Mouse (Mus musculus) left cerebral cortex, postnatal 4 days (tissue): ENCODE results near the gene Myo16. TPM values are rescaled to one million over a fixed set of nuclear protein-coding genes. Genes with fewer than 3 reads are reported as not detected.

ENCODE experiments used
- DNase-seq: peaks from one replicate; pipeline ENCODE4 v3.0.0-alpha.2; 2022
- intact Hi-C: fragments of 180-260 bp; cut with DNase I; formaldehyde crosslinking; loops from one replicate; pipeline ENCODE4 v1.15.1; 2025
- total RNA-seq, 2 experiments: library from RNA; stranded (reverse); gene quantifications; 2 replicates each; pipeline ENCODE4 v1.2.3; 2021

The Myo16 gene
- total RNA-seq, 2 experiments from 2014 or later: 117 to 126 TPM

DNA sequence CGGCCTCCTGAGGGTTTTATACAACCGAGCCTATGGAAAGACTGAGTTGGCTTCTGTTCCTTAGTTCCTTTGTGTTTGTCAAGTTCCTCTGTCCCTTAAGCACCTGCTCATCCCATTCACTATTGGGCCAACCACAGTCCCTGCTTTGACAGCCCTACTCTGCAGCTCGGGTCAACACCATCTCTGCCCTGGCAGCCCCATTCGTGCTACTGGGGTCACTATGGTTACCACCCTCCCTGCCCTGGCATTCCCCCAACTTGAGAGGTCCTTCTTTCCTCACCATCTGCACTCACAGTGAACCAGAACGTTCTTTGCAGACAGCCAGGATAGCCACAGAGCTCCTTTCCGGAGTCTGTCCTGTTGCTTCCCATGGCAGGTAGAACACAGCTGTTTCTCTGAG is 238.2 kb downstream of the Myo16 start:
- intact Hi-C loops: loop anchor here (10.0 kb wide), 2 partner anchors 147 to 217 kb away; no protein-coding TSS in a partner anchor
- peak; percentile 65 for DNase-seq

GRCm38 (mm10) chr8:10394506-10394905 is 240.8 kb downstream of the Myo16 start:
- intact Hi-C loops: loop anchor here (10.0 kb wide), 2 partner anchors 150 to 220 kb away; no protein-coding TSS in a partner anchor

DNA sequence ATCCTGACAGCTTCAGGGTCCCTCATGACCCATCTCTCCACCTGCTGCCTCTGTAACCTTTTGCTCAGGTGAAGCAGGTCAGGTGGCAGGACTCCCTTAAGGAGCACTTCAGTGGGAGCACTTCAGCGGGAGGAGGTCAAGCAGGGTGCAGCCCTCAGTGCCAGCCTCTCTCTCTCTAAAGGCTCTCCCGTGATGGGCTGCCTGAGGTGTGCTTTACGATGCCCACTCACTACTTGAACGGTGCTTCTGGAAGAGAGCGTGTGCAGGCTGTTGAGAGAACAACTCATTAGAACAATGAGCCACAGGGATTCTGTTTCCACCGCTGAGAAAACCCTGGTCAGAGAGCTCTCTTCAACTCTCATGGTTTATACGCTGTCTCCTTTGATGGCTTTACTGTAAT is 241.4 kb downstream of the Myo16 start:
- DNase-seq: no peak
- intact Hi-C loops: loop anchor here (10.0 kb wide), 2 partner anchors 150 to 220 kb away; no protein-coding TSS in a partner anchor

More at GRCm38 (mm10) chr8:10394506-10394905, 240.8 kb downstream of the Myo16 start:
- no peak for DNase-seq

GRCm38 (mm10) chr8:10402606-10403005 is 248.9 kb downstream of the Myo16 start:
- peak; percentile 29 for DNase-seq
- intact Hi-C loops: loop anchor here (5.0 to 10.0 kb wide), 2 partner anchors 360 to 418 kb away; no protein-coding TSS in a partner anchor

- intact Hi-C loops: loop anchor here (10.0 kb wide), 1 partner anchor 421 kb away; no protein-coding TSS in a partner anchor
- DNase-seq: peak; percentile 63
These were observed 251.8 kb downstream of the Myo16 start for GRCm38 (mm10) chr8:10405469-10405868.

- DNase-seq: no peak
- intact Hi-C loops: loop anchor here (10.0 kb wide), 1 partner anchor 424 kb away; no protein-coding TSS in a partner anchor
These were observed 255.3 kb downstream of the Myo16 start for GRCm38 (mm10) chr8:10409043-10409442.

GRCm38 (mm10) chr8:10411511-10411910 is 257.8 kb downstream of the Myo16 start:
- no peak for DNase-seq
- intact Hi-C loops: no loop called here

DNA sequence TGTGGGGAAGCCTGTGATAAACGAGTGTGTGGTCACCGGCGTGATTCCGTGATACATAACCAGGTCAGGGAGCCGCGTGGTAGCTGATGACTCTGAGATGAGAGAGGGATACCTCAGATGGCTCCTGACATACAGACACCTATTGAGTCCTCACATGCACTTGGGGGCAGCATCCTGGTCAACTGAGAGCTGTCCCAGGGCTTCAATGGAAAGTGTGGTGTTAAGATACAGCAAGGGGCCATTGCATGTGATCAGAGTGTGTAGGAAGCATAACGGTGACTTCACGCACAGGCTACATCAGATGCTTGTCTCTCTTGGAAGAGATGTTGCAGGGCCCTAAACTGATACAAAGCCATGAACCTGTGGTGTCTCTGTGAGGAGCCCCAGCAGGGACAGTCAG is 260.2 kb downstream of the Myo16 start:
- intact Hi-C loops: no loop called here
- no peak for DNase-seq

DNA sequence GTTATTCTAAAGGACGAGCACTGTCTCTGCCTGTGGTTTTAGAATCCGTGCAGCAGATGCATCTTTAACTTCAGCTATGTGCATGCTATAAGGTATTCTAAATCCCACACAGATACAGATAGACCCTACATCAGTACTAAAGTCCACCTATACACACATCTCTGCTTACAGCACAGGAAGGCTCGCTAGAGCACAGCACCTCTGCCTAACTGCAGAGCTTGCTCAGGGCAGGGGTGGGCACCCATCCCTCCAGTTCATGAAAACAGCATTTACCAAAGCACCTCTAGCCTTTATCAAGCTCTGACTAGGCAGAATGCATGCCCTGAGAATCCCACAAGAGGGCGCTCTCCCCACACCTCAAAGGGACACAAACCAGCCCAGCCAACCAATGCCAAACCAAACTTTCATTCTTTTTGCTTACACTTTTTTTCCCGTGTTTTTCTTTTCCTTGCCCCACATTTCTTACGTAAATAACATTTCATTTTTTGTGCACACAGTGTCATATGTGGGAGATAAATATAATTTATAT is 261.0 kb downstream of the Myo16 start:
- peak; percentile 79 for DNase-seq
- intact Hi-C loops: no loop called here

- no peak for DNase-seq
- intact Hi-C loops: no loop called here
These were observed 261.6 kb downstream of the Myo16 start for GRCm38 (mm10) chr8:10415288-10415687.

DNA sequence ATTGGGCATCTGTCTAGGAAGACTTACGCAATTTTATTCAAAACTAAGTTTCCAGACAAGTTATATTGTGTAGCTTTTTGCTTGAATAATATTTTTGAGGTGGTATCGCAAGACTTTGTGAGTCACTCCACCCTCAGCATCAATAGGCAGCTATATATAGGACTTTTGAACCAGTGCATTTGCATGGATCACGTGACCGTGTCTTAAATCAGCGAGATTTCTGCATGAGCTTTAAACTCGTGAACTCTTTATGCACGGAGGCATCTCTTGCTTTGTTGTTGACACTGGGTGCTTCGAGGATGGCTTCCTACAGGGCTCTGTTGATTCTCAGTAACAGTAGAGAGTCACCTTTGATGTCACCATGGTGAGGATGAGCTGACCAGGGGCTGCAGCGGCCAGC is 262.2 kb downstream of the Myo16 start:
- intact Hi-C loops: no loop called here

DNA sequence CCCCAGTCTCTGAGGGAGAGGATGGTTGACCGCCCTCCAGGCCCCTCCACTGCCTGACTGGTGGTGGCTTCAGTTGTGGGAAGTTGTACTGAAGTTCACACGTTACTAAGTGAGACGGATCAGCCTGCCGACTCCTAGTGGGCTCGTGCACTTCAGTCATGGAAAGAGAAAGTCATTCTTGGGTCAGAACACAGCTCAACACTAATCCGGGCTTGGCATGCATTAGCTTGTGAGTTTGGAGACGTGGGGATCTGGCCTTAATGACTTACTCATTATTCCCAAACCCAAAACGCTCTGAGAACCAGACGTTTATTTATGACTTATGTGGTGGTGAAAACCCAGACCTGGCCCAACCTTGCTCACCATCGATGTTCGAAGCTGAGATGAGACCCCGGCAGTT is 263.1 kb downstream of the Myo16 start:
- intact Hi-C loops: no loop called here
- DNase-seq: no peak

More for the DNA sequence above, 262.2 kb downstream of the Myo16 start:
- no peak for DNase-seq

GRCm38 (mm10) chr8:10417281-10417680 is 263.6 kb downstream of the Myo16 start:
- DNase-seq: no peak
- intact Hi-C loops: no loop called here

- intact Hi-C loops: no loop called here
- no peak for DNase-seq
These were observed 264.3 kb downstream of the Myo16 start for GRCm38 (mm10) chr8:10418013-10418412.

DNA sequence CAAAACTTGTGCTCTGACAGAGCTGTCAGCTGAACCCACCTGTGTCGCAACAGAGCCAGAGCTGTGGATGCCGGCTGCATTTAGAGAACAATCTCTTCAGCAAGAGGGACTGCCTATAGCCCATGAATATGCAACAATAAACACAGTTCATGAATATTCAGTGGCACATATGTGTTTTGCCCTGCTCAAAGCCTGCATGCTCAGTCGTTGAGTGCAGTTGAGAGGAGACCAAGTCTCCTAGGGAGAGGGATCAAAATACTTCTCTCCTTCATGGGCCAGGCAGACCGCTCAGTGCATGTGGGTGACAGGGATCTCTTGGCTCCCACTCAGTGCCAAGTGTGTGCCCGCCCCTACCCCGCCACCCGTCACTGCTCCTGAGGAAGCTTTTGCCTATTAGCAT is 265.3 kb downstream of the Myo16 start:
- intact Hi-C loops: no loop called here
- DNase-seq: no peak

- DNase-seq: no peak
- intact Hi-C loops: no loop called here
These were observed 266.0 kb downstream of the Myo16 start for GRCm38 (mm10) chr8:10419726-10420125.

- DNase-seq: no peak
- intact Hi-C loops: no loop called here
These were observed 266.8 kb downstream of the Myo16 start for GRCm38 (mm10) chr8:10420551-10420950.

DNA sequence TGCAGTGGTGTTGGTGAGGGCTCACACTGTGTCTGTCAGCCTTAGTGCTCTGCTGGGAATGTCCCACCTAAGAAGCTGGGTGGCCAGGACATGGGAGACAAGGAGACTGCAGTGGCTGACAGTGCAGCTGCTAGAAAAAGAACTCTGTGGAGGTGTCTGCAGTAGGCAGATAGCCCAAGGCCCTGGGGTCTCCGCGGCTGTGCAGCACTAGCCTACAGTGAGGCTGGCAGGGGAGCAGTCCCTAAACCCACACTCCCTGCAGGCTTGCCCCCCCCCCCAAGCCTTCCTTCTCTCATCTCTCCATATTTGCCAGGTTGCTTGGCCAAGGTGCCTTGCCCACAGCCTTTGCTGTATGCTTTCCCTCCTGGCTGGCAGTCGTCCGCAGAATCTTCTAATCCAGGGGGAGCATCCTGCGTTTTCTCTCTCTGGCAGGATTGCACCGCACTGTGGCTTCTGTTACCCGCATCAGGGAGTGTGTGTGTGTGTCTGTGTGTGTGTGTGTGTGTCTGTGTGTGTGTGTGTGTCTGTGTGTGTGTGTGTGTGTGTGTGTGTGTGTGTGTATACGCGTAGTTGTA is 267.9 kb downstream of the Myo16 start:
- intact Hi-C loops: no loop called here
- no peak for DNase-seq

- no peak for DNase-seq
- intact Hi-C loops: loop anchor here (5.0 kb wide), 1 partner anchor 752 kb away; no protein-coding TSS in a partner anchor
These were observed 281.8 kb downstream of the Myo16 start for GRCm38 (mm10) chr8:10435492-10435891.

- DNase-seq: peak; percentile 62
- intact Hi-C loops: loop anchor here (5.0 kb wide), 1 partner anchor 749 kb away; no protein-coding TSS in a partner anchor
These were observed 285.1 kb downstream of the Myo16 start for GRCm38 (mm10) chr8:10438772-10439171.

DNA sequence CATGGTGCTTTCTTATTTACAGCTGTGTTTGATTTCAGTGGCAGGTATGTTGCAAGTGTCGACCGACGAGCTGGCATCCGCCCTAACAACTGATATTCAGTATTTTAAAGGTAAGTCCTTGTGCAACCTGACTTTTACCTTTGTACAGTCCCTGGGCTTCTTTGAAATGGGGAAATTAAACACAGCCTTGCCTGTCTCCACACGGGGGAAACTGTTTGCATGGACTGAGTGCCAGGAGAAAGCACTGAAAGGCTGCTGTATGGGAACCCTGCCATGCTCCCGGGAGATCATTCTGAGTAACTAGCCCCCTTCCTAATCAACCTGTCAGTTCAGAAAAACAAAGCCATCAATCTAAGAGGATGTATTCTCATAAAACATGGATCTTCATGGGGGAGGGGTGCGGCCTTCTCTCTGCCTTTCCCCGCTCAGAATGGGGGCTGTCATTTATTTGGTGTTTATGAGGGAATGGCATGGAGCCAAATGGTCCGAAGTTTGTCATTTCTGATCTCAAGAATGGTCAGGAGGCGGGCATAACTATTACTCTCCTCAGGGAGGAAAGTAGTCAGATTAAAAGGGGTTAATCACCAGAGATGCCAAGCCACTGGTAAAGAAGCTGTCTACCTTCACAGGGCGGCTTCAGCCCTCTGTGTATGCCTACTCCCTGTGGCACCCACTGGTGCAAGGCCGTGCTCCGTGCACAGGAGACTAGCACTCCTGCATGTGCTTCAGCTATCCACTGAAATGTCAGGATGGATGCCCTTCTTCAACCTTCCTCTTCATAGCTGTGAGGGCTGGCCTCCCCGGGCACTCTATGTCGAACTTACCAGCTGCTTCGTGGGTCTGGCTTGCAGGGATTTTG is 286.1 kb downstream of the Myo16 start:
- intact Hi-C loops: loop anchor here (5.0 kb wide), 1 partner anchor 747 kb away; no protein-coding TSS in a partner anchor
- no peak for DNase-seq
